Mouse (Mus musculus) layer of hippocampus, postnatal 25 days (tissue): Measurements from ENCODE around the gene Cyb561d2. TPM values are rescaled to one million over a fixed set of nuclear protein-coding genes. Genes with fewer than 3 reads are reported as not detected.
A peak's percentile ranks its signal among the peaks of the same experiment; 100 is the strongest.
"Not testable (repeated sequence)": the region's sequence is repeated elsewhere in the genome, so short reads cannot be mapped to it uniquely, and the experiment has no call there.

Source experiments
- DNase-seq, 2 experiments: peaks; one replicate each; pipeline ENCODE4 v3.0.0; 2022; ENCODE audit warnings: mixed read lengths in 2 of 2, low spot score in 1 of 2; ENCODE audit errors: extremely low spot score in 1 of 2
- total RNA-seq, 2 experiments: library from RNA; stranded (reverse); gene quantifications; 2 replicates each; pipeline ENCODE4 v1.2.3; 2021

The Cyb561d2 gene
- total RNA-seq, 2 experiments from 2014 or later: 16.4 to 18.5 TPM

DNA sequence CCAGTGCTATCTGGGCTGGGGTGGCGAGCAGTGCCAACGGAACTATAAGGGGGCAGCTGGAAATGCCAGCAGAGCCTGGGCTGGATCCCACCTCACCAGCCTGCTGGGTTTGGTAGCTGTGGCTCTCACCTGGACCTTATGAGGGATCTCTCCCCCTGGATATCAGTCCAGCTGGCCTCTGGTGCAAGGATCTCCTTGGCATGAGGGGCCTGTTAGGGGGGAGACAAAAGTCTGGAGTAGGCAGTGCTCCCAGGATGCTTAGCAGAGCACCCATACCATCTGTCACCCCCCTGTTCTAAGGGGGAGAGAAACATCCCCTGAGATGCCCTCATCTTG lies 30.3 kb upstream of the Cyb561d2 start:
- DNase-seq: no peak

DNA sequence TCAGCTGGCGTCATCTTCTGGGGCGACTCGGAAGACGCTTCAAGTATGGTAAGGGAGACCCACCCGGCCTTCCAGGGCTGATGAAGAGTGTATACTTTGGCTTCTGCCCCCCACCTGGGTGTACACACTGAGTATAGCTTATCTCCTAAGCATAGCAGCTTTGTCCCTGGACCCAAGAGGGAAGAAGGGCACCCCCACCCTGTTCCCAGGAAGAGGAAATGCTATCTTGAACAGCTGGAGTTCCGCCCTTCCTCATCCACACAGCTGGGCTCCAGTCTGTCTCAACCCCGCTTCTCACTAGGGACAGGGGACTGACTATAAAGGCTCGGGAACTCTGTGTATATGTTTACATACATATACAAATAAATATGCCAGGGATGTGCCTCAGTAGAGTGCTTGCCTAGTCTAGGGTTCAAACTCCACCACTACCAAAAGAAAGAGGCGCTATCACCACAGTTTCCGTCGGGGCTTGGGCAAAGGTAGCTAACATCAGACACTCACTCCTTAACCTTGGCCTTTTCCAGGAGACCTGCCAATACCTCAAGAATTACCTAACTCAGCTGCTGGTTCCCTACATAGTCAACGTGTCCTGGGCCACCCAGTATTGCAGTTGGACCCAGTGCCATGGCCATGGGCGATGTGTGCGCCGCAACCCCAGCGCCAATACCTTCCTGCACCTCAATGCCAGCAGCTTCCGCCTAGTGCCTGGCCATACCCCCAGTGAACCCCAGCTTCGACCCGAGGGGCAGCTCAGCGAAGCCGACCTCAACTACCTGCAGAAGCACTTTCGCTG lies 29.7 kb upstream of the Cyb561d2 start:
- DNase-seq: no peak

DNA sequence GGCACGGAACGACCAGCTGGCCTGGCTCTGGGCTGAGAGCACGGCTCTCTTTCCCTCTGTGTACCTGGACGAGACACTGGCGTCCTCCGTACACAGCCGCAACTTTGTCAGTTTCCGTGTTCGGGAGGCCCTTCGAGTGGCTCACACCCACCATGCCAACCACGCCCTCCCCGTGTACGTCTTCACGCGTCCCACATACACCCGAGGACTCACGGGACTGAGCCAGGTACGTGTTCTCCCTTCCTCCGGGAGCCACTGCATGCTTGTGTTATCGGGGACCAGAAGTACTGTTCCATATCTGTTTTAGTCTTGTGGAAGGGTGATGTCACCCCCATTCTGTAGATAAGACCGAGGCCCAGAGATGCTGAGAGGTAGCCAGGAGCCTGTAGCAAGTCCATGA lies 28.9 kb upstream of the Cyb561d2 start:
- DNase-seq: no peak

DNA sequence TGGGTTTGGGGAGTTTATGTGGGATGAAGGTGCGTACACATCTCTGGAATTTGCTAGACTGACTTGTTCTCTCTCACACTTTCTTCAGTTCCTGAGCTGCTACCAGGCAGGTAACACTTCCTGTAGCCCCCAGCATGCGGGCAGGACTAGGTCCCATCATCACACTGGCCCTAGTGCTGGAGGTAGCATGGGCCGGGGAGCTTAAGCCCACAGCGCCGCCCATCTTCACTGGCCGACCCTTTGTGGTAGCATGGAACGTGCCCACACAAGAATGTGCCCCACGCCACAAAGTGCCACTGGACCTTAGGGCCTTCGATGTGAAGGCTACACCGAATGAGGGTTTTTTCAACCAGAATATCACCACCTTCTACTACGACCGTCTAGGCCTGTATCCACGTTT lies 28.0 kb upstream of the Cyb561d2 start:
- DNase-seq: no peak

DNA sequence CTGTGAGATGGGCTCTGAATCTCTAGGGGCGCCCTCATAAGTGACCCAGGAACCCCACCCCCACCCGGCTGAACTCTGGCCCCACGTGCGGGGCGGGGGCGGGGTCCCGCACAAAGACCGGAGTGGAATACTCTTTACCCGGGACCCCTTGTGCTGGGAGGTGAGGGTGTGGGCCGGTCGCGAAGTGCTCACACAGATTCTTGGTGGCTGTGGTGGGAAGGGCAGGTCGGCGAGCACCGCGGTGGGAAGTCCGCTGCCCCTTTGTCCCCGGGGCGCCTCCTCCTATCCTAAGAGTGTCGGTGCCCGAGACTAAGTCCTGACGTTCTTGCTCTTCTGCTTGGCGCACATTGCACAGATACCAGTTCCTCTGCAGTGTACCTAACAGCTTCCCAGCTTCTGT lies 27.3 kb upstream of the Cyb561d2 start:
- no peak for DNase-seq

DNA sequence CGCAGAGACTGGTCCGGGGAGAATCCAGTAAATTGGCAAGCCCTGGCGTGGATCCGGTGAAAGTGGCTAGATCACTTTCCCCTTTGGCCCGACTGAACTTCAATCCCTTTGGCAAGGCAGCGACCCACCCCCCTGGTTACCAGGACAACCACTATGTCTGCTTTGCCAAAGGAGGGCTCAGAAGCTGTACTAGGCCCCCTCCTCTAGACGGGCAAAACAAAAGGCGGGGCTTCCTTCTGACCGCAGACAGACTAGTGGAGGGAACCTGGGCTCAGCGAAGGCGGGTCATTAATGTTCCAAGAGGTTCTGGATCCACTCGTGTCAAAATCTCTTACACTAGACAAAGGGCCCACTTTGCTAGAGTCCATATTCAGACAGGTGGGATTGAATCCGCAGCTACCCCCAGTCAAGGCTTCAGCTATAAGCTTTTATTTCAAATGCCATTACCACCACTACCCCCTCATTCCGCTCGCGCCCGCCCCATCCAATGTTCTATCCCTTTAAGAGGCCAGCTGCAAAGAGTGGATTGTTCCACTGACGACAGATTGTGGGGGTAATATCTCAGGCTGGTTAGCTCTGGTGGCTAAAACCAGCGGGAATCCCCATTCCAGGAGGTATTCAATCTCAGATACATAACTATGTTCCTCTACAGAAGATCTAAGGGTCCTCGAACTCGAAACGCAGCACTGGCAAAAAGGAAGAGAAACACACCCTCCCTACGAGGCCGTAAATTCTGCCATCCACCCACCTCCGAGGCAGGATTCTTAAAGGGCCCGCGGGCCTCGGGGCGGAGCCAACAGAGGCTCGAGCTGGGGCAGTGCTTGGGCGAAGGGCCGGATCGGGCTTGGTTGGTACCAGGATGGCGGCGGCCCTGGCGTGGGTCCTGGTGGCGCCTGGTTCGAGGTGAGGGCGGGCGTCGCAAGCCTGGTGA lies 26.6 kb upstream of the Cyb561d2 start:
- DNase-seq: peak; percentile 59 to 69

DNA sequence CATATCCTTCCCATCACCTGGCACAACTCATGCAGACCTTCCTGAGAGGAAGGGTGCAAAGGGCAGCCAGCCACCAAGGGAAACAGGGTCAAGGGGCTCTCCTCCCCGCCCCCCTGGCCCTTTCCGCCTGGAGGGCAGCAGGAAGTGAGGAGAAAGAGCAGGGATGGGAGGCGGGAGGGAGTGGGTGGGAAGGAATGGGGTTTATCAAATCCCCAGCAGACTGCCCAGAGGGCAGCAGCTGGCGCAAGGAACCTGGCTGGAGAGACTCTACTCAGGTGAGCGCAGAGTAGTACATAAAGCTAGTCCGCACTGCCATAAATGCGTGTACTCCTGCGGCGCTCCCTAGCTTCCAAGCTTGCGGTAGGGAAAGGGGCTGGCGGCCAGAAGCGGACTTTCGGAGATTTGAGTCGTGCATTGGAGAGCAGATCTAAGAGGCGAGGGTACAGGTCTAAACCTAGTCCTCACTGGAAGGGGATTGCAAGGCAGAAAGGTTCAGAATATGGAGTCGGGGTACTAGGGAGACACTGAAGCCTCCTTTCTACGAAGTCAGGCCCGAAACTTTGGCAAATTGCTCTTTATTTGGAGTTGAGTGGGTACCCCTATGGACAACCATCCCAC lies 25.8 kb upstream of the Cyb561d2 start, which contains the start of gene Hyal2:
TSS of gene Hyal2 (plus strand) at position 244 of the 618 bp plus-strand sequence.
- DNase-seq: no peak

DNA sequence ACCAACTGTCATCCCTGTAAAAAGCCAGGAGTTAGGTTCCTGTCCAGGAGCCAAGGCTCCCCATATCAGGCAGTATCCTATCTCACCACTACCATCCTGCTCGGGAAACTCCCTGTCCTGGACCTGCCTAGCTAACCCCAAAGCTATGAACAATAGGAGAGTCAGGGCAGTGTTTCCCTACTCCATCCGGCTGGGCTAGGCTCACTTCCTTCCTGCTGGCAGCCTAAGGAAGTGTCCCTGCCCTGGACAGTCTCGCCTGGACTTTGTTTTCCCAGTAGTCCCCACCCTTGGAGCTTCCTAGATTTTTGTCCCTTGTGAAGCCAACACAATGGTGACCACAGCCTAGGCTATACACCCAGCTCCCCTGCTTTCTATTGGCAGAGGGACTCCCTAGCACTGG lies 24.9 kb upstream of the Cyb561d2 start:
- DNase-seq: no peak

DNA sequence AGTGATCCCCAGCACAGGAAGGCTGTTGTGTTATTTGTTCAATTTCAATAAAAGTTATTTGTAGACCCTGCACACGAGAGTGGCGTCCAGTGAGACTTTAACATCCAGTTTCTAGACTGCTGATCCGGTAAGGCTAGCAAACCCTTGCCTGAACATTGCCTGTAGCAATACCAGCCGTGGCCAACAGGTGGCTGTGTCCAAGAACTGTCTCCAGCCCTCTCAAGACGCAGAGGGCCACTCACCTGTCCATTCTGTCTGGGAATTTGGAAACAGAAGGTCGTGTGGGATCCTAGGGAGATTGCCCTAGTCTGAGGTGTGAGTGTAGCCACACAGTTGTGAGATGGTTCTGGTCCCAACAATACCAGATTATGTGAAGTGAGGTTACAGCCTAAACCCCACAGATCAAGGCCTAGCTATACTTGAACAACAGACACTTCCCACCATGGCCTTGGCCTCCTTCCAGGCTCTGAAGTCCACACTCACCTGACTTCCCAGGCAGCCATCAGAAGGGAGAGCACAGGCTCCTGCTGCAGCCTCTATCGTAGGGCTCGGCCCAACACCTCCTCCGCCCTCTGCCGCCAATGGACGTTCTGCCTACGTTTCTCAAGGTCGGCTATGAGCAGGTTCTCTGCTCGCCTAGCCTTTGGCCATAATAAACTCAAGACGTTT lies 24.2 kb upstream of the Cyb561d2 start:
- peak; percentile 61 to 85 for DNase-seq

DNA sequence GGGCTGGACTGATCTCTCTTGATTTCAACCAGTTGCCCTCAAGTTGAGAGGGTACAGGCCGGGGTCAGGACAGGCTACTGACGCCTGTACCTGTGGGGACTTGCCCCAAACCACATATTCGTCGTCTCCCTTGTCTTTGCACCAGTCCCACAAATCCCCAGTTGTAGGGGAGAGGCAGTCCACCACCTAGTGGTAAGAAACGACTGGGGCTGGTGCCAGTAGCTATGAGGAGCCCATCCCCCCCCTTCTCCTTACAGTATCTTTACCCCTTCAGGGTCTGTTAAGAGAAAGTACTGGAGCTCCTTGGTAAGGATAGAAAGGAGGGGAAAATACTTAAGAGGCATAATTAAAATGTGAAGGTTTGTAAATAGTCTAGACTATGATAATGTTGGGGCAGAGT lies 23.6 kb upstream of the Cyb561d2 start:
- not testable (repeated sequence) for DNase-seq

DNA sequence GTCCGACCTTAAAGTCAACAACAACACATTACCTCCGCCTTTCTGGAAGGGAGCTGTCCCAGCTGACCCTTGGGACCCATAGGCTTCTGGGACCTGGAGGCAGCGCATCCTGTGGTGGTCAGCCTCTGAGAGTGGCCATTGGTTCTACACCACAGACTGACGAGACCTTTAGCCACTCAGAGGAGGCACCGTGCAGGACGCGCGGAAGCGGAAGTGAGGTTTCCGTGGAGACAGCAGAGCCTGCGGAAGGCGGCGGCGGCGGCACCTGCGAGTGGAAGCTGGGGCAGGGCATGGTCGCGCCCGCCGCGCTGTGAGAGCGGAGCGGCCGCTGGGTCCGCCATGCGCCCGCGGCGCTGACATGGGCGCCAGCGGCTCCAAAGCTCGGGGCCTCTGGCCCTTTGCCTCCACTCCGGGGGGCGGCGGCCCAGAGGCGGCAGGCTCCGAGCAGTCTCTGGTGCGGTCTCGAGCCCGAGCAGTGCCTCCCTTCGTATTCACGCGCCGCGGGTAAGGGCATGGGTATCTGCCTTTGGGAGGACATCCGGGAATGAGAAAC lies 21.1 kb upstream of the Cyb561d2 start, which contains the start of gene Tusc2:
TSS of gene Tusc2 (plus strand) at position 227 of the 553 bp plus-strand sequence.
- DNase-seq: peak; percentile 79 to 83

DNA sequence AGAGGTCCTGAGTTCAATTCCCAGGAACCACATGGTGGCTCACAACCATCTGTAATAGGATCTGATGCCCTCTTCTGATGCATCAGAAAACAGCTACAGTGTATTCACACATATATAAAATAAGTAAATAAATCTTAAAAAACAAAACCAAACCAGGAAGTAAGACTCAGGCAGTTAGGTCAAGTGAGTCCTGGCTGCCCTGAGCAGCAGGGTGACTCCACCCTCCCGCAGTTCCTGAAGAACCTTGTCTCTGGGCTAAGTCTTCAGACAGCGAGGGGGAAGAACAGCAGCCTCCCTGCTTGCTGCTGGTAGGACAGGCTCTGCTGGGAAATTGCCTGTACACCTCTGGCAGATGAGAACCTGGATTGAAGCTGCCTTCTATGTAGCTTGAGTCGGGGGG lies 14.4 kb upstream of the Cyb561d2 start:
- DNase-seq: no peak

DNA sequence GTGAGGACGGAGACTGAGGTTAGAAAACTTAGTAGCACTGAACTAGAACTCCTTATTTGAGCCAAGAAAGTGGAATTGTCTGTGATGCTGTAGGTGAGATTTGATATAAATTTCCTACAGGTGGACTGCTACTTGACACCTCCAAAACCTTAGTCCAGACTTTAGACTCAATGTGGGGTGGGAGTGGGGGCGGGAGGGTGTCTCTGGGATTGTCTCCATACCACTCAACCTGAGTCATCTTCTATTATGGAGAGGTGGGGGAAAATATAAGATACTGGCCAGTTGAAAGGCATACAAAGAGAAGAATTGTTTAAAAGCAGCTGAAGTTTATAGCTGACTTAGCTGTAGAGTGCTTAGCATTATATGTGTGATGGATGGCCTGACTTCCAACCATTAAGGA lies 13.7 kb upstream of the Cyb561d2 start:
- DNase-seq: no peak

DNA sequence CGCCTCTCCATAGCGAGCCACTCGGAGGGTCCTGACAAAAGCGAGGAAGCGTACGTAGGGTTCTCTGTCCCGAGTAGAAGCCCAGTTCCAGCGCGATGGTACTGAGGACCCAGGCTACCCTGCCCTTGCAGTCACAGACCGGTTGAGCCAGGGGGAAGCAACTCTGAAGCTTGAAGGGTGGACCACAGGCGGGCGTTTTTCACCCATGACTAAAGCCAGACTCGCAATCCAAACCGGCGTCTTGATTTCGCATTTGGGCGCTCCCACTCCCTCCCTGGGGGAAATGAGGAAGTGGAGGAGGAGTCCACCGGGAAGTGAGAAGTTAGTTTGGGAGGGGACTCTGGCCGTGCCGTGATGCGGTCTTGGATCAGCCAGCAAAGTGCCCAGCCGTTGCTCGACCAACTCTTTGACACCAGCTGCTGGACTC lies 13.1 kb upstream of the Cyb561d2 start:
- DNase-seq: no peak

DNA sequence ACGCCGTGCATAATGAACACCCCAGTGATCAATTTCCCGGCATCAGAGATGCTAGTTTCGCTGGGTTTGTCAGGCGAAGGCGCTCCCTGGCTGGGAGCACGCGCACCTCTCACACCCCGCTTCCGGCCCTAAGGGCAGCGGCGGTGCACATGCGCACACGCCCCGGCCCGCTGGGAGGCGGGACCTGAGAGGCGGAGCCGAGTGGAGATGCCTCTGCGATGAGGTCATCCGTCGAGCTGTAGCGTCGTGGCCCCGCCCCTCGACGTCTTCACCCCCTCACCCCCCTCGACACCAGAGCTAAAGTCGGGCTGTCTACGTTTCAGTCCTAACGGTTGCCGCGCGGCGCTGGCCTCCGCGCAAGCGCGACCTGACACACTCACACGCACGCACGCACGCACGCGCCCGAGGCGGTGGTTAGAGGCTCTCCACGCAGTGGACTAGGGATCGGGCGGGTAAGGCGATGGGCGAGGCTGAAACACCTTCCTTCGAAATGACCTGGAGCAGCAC lies 12.4 kb upstream of the Cyb561d2 start:
- DNase-seq: peak; percentile 77 to 89

DNA sequence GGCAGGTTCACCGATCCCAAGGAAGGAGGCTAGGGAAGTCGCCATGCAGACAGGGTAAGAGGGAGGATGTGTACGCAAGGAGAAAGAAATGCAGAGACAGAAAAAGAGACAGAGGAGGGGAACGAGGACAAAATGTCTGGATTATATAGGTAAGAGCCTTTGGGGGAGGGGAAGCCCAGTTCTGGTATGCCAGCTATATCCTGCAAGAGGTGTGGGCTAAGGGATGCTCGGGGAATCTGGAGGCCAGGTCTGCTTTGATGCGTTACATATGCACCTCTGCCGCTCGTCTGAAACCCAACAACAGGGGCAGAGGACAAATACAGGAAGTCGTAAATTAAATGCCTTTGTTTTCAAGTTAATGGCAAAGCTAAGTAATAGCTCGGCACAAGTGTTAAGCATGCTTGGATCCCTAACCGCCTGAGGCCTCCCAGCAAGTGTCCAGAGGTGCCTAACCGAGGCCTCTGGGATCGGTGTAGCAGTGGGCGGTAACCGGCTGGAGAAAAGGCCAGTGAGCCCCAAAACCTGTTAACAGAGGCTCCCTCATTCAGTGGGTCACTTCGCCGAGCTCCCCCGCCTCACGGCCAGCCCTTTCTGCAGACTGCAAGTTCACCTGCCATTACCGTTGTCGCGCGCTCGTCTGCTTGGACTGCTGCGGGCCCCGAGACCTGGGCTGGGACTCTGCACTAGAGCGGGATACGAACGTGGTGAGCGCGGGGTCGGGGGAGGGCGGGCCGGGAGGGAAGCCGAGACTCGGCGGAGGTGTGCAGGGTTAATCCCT lies 11.7 kb upstream of the Cyb561d2 start:
- DNase-seq: no peak

DNA sequence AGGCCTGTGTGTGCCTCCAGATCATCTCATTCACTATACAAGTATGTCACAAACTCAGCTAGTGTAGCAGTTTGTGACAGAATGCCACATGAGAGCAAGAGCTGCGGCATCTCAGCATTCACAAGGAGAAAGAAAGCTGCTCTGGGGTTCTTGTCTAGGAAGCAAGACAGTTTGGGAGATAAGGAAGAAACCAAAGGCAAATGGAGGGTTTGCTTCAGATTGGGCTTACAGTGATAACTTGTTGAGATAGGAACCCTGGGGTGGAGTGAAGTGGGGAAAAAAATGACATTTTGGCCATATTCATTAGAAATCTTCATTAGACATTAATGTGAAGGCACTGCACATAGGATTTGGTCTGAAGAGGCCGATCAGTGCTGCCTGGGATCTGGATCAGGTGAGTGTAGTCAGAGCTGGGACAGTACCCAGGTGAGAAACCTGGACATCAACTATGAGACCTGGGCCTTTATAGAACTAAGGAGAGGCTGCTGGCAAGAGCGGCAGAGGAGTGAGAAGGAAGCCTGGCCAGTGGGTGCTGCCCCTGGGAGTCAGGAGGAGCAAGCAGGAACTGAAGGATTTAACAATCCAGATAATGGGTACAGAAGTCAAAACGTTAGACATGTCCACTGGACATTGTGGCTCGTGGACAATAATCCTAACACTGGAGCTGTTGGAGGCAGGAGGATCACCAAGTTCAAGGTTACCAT lies 10.8 kb upstream of the Cyb561d2 start:
- DNase-seq: no peak

DNA sequence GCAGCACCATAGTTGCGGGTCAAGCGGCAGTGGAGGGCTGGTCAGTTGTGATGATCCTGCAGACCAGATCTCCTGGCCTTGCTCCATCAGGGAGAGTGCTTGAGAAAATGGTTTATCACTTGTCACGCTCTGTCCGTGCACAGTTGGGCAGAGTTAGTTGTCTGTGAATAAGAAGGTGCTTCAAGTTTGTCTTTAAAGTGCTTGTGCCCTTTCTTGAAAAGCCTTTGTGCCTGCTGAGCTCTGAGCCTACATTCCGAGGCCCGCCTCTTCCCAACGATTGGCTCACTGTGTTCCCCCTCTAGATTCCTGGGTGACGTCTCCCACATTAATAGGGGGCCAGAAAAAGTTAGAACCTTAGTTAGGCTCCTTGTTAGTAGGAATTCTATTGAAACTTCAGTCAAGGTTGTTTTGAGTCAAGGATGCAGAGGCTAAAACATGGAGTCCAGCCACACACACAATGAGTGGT lies 9.9 kb upstream of the Cyb561d2 start:
- no peak for DNase-seq
